Mouse (Mus musculus): ENCODE data around the gene Cacng3.

GRCm38 (mm10) chr7:122764506-122764905 lies 94.2 kb downstream of the Cacng3 start:
- no peak for TF ChIP-seq CTCF (IDR thresholded peaks at IDR 0.05; ENCODE audit: borderline replicate concordance, insufficient read depth, low read depth, low read length)
- TF ChIP-seq POLR2A (IDR thresholded peaks at IDR 0.05; ENCODE audit: borderline replicate concordance, insufficient read depth, low read length), result no peak

All from cerebellum, adult 2 months (tissue).